Mouse (Mus musculus) granulocyte monocyte progenitor cell, adult 5-6 weeks (primary cell): Measurements from ENCODE around the gene Lipc. TPM values are rescaled to one million over a fixed set of nuclear protein-coding genes. Genes with fewer than 3 reads are reported as not detected.

Experiments
- ATAC-seq: replicated peaks from 2 replicates; pipeline ENCODE4 v1.8.0; 2016; ENCODE audit warnings: mild to moderate bottlenecking, moderate TSS enrichment, inconsistent platforms; ENCODE audit not compliant: poor library complexity, severe bottlenecking
- total RNA-seq, 2 experiments: library from RNA; stranded (forward) in 1 of 2; stranded (reverse) in 1 of 2; fragments of 200-712, 200-1000 nt in 1 of 2; fragments of >200 nt in 1 of 2; fragmentation: Nextera tagmentation in 1 of 2; gene quantifications; 2 replicates each; pipeline ENCODE4 v1.2.3; 2014 to 2017

Gene Lipc
- total RNA-seq, 2 experiments from 2014 or later: not detected

GRCm38 (mm10) chr9:70959447-70959846, 7.4 kb upstream of the Lipc start:
- ATAC-seq: no peak

GRCm38 (mm10) chr9:70958381-70958780, 6.4 kb upstream of the Lipc start:
- ATAC-seq: no peak

GRCm38 (mm10) chr9:70957717-70958116, 5.7 kb upstream of the Lipc start:
- ATAC-seq: no peak

GRCm38 (mm10) chr9:70954226-70954625, 2.2 kb upstream of the Lipc start:
- no peak for ATAC-seq

GRCm38 (mm10) chr9:70949336-70949735, 2.7 kb downstream of the Lipc start:
- ATAC-seq: no peak

GRCm38 (mm10) chr9:70947312-70947711, 4.7 kb downstream of the Lipc start:
- no peak for ATAC-seq

GRCm38 (mm10) chr9:70942686-70943333, 9.2 kb downstream of the Lipc start:
- peak; percentile 96 for ATAC-seq

- no peak for ATAC-seq
Measured at GRCm38 (mm10) chr9:70939752-70940501, 12.1 kb downstream of the Lipc start.

- ATAC-seq: no peak
Measured at GRCm38 (mm10) chr9:70938850-70939249, 13.2 kb downstream of the Lipc start.

GRCm38 (mm10) chr9:70938134-70938533, 13.9 kb downstream of the Lipc start:
- ATAC-seq: no peak

- no peak for ATAC-seq
Measured at GRCm38 (mm10) chr9:70934587-70935295, 17.3 kb downstream of the Lipc start.

GRCm38 (mm10) chr9:70930641-70931020, 21.4 kb downstream of the Lipc start:
- ATAC-seq: no peak

GRCm38 (mm10) chr9:70929840-70930640, 22.0 kb downstream of the Lipc start:
- ATAC-seq: peak; percentile 65

- ATAC-seq: no peak
Measured at GRCm38 (mm10) chr9:70928472-70928871, 23.6 kb downstream of the Lipc start.

- ATAC-seq: no peak
Measured at GRCm38 (mm10) chr9:70927701-70928100, 24.3 kb downstream of the Lipc start.

GRCm38 (mm10) chr9:70926820-70927588, 25.0 kb downstream of the Lipc start:
- no peak for ATAC-seq

GRCm38 (mm10) chr9:70925225-70925624, 26.8 kb downstream of the Lipc start:
- no peak for ATAC-seq

GRCm38 (mm10) chr9:70924763-70925162, 27.3 kb downstream of the Lipc start:
- ATAC-seq: no peak

GRCm38 (mm10) chr9:70921781-70922565, 30.1 kb downstream of the Lipc start:
- ATAC-seq: 0 out of 2 replicates have a peak, but pooled peaks have one; percentile 14
